Mouse (Mus musculus) right cerebral cortex, postnatal 4 days (tissue): Measurements from ENCODE around the gene Zfhx3.
"Not testable (repeated sequence)": the region's sequence is repeated elsewhere in the genome, so short reads cannot be mapped to it uniquely, and the experiment has no call there.

ENCODE experiments used
- DNase-seq: peaks from one replicate; pipeline ENCODE4 v3.0.0-alpha.2; 2022

Gene Zfhx3

DNA sequence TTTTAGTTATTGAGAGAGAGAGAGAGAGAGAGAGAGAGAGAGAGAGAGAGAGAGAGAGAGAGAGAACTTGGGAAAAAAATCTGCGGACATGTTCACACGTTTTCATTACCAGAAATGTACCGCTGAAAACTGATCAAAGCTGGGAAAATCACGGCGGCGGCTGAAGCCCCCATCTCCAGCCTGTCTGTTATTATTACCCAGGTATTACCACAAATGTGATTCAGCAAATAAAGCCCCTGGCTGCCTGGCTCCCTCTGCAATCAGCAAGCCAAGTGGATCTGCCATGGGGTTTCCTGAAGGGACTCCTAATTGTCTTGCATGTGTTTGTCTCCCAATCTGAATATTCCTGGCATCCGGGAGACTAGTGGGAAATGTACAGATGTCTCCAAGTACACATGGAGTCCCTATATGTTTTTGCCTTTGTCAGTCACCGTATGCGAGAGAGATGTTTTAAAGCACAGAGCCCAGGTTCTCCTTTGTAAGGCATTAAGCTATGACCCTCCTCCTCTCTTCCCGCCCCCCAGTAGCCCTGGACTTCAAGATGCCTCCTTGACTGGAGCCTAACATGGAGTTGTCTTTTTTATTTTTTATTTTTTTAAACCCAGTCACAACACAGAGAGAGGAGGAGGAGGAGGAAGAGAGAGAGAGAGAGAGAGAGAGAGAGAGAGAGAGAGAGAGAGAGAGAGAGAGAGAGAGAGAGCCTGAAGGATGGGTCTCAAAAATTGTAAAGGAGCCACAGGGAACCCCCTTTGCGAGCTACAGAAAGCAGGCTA is at the start of gene Zfhx3:
Gene Zfhx3, plus strand, starts transcription at position 723 of the 773 bp plus-strand sequence.
- no peak for DNase-seq

DNA sequence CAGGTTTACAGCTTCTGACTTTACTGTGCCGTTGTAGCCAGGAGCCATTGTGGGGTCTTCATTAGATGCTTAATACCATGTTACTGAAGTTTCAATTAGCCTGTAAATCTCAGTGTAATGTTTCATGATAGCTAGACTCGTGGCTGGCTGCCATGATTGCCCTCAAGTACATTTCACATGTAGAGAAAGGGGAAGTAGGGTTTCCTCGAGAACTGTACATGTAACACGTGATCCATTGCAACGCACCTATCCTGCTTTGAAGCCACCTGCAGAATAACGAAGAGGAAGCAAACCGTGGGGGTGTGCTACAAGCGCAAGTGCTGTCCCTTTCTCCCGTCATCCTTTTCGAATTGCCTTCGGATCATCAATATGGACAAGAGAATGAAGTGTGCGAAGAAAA is 23.5 kb upstream of the Zfhx3 start:
- no peak for DNase-seq

DNA sequence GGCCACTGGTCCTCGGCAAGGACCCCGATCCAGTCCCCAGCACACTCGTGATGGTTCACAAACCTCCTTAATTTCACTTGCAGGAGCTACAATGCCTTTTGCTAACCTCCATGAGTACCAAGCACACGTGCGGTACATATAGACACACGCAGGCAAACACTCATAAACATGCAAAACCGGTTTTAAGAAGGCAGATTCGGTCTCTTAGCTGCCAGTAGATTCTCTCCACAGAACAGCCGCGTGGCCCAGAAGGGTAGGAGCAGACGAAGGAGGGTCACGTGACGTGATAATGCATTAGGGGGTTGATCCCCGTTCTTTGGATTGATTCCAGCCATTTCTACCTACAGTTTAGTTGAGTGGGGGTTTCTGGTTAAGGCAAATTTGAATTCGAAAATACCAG is 16.3 kb upstream of the Zfhx3 start:
- DNase-seq: no peak

DNA sequence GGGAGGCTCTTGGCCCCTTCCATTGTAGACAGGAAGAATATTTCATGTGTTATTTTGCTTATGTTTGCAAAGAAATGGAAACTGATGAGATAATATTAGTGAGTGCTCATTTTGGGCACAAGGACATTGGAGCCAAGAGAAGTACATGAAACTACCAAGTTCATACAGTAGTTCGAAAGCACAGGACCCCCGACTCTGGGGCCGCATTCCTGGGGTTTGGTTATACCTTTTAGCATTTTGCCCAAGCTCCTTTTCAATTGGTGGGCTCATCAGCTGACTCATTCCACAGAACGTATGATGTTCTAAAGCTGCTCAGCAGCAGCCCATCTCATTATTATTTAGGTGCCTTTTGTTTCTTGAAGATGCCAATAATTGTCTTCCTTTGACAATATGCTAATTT is 5.7 kb upstream of the Zfhx3 start:
- no peak for DNase-seq

DNA sequence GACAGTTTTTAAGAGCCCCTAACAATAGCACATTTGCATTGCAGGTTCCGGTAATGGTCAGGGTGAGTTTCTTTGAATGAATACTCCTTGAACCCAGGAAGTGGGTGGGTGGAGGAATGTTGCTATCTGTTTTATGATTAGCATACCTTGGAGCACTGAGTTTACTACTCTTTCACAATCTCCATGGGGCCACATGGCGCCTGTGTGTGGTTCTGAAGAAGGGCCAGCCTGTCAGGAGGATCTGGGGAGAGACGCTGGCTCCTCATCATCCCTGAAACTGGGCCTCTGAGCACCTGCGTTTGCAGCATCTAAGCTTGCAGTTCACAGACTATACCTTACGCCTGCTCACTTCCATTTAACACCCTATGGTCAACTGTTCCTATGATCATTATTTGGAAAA is 4.2 kb upstream of the Zfhx3 start:
- DNase-seq: not testable (repeated sequence)

- DNase-seq: no peak
Observed at GRCm38 (mm10) chr8:107940181-107940580, 2.3 kb upstream of the Zfhx3 start.

DNA sequence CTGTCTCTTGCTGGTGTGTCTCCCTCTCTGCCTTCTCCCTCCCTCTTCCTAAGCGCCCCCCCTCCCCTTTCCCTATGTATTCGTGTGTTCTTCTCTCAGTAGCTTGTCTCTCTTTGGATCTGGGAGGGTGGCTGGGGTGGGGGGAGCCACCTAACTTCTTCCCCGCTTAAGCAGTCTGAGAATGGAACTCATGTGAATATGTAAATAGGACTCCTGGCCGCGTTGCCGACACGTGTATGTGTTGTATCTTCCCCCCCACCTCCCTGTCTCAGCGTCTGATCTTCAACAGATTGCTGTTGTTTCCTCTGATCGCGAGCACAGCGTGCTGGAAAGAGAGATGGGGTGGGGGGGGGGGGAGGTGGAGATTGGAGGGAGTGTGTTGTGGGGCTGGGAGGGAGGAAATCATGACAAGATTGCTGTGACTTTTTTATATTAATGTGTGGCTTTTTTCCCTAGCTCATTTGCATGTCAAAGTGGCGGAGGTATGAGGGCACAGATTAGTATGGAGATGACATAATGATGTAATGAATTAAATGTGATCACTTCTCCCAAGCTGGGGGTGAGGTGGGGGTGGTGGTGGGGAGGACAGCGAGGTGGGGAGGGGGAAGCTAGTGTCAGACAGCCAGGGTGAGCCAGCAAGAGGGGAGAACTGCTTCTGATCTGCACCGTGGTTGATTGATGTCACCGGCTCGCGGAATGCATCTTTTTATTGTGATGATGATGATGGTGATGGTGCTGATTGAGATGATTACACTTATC is 487 bp downstream of the Zfhx3 start:
- no peak for DNase-seq

- no peak for DNase-seq
Observed at GRCm38 (mm10) chr8:107943550-107944348, 1.3 kb downstream of the Zfhx3 start.

GRCm38 (mm10) chr8:107944676-107945600 is 2.5 kb downstream of the Zfhx3 start:
- DNase-seq: peak; percentile 24

GRCm38 (mm10) chr8:107946888-107947287 is 4.4 kb downstream of the Zfhx3 start:
- no peak for DNase-seq

- DNase-seq: peak; percentile 35
Observed at GRCm38 (mm10) chr8:107955887-107956286, 13.4 kb downstream of the Zfhx3 start.

DNA sequence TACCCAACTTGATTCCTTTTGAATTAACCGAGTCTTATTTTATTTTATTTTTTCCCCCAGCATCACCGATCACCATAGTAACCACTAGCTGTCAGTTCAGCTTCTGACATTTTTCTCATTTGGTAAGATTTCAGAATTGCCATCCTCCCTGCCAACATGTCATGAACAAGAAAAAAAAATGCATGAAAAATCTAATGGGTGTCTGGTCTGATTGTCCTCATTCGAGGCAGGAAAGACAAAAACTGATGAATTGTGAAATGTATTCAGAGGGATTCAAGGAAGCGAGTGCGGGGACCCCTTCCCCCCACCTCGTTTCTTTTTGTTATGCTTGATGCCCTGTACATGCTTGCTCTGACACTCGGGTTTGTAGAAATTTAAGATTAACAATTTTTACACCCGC is 15.1 kb downstream of the Zfhx3 start:
- no peak for DNase-seq

GRCm38 (mm10) chr8:107960466-107960865 is 18.0 kb downstream of the Zfhx3 start:
- DNase-seq: no peak

- DNase-seq: no peak
Observed at GRCm38 (mm10) chr8:107960878-107961277, 18.4 kb downstream of the Zfhx3 start.

DNA sequence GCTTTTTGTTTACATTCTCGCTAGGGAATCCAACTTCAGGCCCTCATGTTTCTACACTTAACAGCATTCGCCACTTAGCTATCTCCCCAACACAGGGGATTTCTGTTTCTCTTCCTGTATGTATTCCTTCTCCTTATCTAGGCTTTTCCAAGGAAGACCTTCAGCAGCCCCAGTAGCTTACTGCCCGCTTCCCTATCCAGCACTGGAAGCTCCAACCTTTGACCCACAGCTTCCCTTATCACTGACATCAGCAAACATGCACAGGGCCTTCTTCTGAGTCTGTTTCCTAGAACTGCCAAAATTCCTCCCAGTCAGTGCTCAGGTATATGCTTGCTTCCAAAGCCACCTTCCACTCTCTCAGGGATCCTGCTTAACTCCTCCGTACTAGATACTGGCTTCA is 29.8 kb downstream of the Zfhx3 start:
- no peak for DNase-seq

GRCm38 (mm10) chr8:107974451-107974850 is 32.0 kb downstream of the Zfhx3 start:
- no peak for DNase-seq

DNA sequence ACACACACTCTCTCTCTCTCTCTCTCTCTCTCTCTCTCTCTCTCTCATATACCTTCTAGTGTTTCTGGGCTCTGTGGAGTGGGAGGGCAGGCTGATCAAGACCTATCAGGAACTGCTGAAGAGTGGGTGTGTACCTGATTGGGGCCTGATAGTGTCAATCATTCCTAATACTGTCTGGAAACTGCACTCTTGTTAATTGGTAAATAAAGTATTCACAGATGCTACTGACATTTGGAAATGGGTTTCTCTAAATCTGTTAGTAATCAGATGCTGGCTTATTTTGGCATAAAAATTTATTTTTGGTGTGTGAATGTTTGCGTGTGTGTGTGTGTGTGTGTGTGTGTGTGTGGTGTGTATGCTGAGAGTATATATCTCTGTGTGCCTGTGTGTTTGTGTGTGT is 35.8 kb downstream of the Zfhx3 start:
- DNase-seq: no peak

GRCm38 (mm10) chr8:107980618-107981017 is 38.2 kb downstream of the Zfhx3 start:
- DNase-seq: no peak

DNA sequence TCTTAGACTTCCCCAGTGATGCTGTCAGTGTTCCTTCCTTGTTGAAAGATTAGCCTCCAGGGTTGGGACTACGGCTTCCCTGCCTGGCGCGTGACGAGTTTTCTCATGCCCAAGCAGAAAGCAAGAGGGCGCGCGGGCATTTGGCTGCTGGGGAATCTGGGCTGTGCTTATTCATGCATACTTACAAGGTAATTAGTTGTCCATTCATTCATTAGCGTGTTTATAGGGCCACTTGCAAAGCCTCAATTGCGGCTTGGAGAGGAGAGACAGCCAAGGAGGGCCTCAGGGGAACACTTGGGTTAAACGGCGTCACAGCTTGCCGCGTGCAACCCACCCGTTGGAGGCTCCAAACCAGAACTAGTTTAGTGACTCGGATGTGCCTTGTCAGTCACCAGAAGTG is 44.2 kb downstream of the Zfhx3 start:
- peak; percentile 48 for DNase-seq

DNA sequence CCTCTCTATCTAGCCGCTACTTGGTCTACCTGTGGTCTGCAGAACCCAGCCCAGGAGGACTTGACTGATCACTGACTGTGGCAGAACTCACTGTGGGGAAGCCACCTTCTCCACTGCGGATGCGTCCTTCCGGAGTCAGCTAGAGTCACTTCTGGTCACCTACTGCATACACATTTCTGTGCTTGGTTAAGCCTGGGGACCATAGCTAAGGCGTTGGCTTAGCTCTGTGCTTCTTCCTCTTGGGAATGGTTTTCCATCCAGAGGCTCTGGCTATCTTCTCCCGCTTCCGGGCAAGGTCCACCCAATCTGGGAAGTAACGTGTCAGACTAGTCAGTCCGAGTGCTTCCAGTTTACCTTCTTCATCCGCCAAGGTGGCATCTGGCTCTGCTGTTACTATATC is 56.4 kb downstream of the Zfhx3 start:
- DNase-seq: no peak

DNA sequence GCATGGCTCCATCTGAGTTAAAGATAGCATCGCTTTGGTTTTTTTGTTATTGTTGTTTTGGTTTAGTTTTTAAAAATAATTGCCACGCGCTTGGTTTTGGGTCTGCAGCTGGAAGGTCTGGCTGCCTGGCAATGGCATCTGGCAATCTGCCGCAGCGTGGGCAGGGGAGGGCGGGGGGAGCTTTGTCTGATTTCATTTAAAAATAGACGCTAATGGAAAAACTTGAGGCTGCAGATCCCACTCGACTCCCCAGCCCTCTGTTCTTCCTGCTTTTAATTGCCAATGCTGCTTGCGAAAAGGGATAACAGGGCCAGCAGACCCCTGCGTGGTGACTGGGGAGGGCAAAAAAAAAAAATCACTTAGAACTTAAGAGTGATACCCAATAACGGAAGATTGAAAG is 69.1 kb downstream of the Zfhx3 start:
- peak; percentile 56 for DNase-seq

DNA sequence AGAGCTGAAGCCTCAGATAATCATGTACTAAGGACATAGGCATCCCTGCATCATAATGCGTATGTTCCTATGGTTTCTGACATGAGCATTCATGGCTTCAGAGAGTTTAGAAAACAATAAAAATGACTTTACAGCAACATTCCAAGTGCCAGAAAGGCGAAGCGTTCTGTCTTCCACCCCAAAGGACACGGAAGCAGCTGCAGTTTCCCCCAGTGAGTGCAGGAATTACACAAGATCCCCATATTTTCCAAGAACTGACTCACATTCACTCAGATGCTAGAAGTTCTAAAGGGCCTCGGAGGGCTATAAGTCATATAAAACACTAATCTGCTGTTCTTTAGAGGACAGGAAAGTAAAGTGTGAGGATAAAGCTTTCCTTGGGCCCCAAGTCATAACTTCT is 75.3 kb downstream of the Zfhx3 start:
- no peak for DNase-seq
